Mouse (Mus musculus): ENCODE results near the gene Dnm2.

Gene Dnm2

DNA sequence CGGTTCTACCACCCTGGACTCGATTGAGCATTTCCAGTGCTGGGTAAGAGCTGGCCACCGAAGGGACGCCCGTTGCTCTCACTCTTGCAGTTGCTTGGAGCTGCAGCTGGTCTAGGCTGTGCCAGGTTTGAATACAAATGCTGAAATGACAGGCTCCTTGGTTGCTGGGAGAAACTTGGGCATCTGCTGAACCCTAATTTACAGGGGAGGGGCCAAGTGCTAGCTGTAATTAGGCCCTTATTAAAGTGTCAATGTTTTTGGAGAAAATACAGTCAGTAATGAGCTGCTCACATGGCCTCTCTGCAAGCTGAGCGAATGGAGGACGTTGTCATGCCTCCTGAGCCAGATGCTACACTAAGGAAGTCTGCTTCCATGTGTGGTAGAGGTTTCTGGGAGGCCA lies 6.0 kb downstream of the Dnm2 start:
- DNase-seq (ENCODE audit: low read depth, low spot score), result peak; percentile 45

- DNase-seq (ENCODE audit: low read depth, low spot score), result no peak
These were observed 7.4 kb downstream of the Dnm2 start for GRCm38 (mm10) chr9:21432066-21432465.

GRCm38 (mm10) chr9:21433766-21434165 lies 9.1 kb downstream of the Dnm2 start:
- no peak for DNase-seq (ENCODE audit: low read depth, low spot score)

GRCm38 (mm10) chr9:21434410-21434809 lies 9.7 kb downstream of the Dnm2 start:
- no peak for DNase-seq (ENCODE audit: low read depth, low spot score)

GRCm38 (mm10) chr9:21435777-21436635 lies 11.3 kb downstream of the Dnm2 start:
- no peak for DNase-seq (ENCODE audit: low read depth, low spot score)

DNA sequence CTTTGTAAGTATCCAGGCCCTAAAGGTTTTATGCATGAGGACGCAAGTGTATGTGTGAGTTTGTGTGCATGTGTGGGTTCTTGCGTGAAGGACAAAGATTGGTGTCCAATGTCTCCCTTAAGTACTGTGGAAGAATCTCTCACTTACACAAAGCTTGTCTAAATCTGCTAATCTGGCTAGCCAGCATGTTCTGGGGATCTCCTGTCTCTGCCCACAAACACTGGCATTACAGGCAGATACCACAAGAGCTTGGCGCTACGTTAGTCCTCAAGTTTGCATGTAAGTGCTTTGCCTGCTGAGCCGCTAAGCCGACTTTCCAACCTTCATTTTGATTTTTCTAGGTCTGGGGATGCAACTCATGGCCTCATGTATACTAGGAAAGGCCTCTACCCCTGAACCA lies 12.9 kb downstream of the Dnm2 start:
- no peak for DNase-seq (ENCODE audit: low read depth, low spot score)

DNA sequence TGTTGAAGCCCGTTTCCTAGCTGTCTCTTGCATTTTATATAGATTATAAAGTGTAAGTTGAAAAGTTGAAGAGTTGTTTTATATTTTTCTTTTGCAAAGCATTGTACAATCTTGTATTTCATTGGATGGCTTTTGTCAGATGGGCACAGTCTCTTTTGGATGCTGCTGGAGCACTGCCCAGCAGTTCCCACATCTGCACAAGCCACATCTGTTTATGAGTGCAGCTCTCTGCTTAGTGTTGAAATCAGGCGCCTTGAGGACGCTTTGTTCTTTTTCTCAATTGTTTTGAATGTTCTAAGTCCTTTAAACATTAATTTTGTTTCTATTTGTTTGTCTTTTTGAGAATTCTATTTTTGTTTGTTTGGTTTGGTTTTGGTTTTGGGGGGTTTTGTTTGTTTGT lies 13.5 kb downstream of the Dnm2 start:
- DNase-seq (ENCODE audit: low read depth, low spot score), result no peak

DNA sequence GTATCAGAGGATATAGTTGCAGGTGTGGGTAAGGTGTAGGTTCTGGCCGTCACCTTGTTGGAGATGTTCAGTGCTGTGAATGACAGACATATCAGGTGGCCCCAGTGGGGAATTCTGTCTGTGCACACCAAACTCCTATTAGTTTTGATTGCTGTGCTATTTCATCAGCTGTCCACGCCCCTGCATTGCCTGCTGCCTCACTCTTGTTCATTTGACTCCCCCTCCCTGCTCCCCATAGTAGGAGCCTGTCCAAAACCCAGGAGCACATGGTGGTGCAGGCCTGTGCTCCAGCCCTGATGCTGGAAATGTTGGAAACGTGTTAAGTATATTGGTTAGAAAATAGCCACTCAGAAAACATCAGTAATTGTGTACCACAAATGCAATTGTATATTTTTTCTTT lies 14.7 kb downstream of the Dnm2 start:
- no peak for DNase-seq (ENCODE audit: low read depth, low spot score)

GRCm38 (mm10) chr9:21439914-21440313 lies 15.2 kb downstream of the Dnm2 start:
- no peak for DNase-seq (ENCODE audit: low read depth, low spot score)

GRCm38 (mm10) chr9:21440387-21440786 lies 15.7 kb downstream of the Dnm2 start:
- DNase-seq (ENCODE audit: low read depth, low spot score), result no peak

- DNase-seq (ENCODE audit: low read depth, low spot score), result no peak
These were observed 19.1 kb downstream of the Dnm2 start for GRCm38 (mm10) chr9:21443853-21444252.

DNA sequence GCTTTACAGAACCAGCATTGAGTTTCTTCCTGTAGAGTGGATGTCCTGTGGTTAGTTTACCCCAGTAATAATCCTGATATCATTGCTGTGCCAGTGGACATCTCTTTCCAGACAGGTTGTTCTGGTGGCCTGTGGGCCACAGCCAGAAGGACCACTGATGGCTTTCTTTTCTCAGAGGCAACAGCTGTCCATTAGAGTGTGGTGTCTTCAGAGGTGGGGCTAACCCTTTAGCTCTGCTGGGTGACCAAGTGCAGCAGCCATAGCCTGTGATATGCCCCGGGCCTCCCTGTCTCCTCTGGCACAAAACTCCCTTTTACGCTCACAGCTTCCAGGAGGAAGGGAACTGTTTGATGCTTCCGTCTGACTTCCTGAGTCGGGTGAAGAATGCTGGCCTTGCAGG lies 19.9 kb downstream of the Dnm2 start:
- no peak for DNase-seq (ENCODE audit: low read depth, low spot score)

DNA sequence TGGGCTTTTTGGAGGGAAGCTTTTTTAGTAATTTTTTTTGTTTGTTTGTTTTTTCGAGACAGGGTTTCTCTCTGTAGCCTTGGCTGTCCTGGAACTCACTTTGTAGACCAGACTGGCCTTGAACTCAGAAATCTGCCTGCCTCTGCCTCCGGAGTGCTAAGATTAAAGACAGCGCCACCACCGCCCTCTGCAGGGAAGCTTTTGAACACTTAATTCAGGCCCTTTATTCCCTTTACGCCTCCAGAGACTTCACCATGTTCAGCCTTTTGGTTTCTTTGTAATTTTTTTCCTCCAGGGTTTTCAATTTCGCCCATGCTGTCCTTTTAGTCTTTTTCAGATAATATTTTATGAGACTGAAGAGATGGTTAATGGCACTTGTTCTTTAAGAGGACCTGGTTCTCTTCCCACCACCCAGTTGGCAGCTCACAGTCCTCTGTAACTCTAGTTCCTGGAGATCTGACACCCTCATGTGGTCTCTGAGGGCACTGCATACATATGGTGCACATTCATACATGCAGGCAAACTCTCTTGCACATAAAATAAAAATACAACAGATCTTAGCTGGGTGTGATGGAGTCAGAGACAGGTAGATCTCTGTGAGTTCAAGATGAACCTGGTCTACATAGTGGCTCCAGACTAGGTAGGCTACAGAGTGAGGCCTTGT lies 20.5 kb downstream of the Dnm2 start:
- no peak for DNase-seq (ENCODE audit: low read depth, low spot score)

GRCm38 (mm10) chr9:21447778-21448177 lies 23.1 kb downstream of the Dnm2 start:
- DNase-seq (ENCODE audit: low read depth, low spot score), result no peak

GRCm38 (mm10) chr9:21449710-21450109 lies 25.0 kb downstream of the Dnm2 start:
- DNase-seq (ENCODE audit: low read depth, low spot score), result no peak

- DNase-seq (ENCODE audit: low read depth, low spot score), result no peak
These were observed 25.6 kb downstream of the Dnm2 start for GRCm38 (mm10) chr9:21450270-21450669.

DNA sequence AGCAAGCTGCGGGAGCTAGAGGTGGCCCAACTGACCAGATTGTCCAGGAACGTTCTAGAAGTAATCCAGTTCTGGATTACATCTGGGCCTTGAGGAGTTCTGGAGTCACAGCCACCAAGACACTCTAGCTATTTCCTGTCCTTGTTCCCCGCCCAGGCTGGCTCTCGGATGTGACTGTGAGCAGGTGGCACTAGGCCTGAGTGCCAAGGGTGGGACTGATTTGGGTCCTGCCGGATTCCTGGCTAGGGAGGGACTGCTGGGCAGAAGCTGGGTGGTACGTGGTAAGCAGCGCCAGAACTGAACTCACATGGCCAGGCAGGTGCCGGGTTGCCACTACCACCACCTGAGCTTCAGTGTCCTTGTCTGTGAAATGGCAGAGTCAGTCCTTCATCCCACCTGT lies 26.7 kb downstream of the Dnm2 start:
- no peak for DNase-seq (ENCODE audit: low read depth, low spot score)

DNA sequence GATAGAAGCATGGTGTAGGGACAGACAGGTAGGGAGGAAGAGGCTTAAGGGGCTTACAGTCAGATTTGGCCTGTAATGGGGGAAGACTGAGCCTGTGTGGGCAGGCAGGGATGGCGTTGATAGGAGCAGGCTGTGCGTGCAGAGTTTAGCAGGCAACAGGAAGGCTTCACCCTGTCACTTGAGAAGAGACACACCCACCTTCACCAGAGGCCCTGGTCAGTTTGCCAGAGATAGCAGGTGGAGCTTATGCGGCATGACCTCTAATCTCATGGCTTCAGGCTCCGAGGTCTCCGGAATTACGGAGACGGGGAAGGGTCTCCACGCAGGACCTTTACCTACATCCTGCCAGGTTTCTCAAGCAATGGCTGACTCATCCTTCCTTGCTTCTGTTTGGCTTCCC lies 27.2 kb downstream of the Dnm2 start:
- DNase-seq (ENCODE audit: low read depth, low spot score), result no peak

DNA sequence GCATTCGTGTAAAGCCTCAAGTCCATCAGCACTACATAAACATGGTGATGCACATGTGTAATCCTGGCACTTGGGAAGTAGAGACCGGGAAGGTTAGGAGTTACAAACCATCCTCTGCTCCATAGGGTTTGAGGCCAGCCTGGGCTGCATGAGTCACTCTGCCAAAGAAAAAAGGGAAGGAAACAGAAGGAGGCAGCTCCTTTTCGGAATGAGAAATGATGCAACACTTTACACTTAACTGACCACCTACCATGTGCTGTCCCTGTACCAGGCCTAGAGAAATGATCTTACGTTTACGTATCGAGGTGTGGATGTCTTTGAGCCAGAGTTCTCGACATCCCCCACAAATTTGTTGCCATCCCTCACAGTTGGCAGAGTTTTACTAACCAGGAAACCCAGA lies 28.3 kb downstream of the Dnm2 start:
- no peak for DNase-seq (ENCODE audit: low read depth, low spot score)

DNA sequence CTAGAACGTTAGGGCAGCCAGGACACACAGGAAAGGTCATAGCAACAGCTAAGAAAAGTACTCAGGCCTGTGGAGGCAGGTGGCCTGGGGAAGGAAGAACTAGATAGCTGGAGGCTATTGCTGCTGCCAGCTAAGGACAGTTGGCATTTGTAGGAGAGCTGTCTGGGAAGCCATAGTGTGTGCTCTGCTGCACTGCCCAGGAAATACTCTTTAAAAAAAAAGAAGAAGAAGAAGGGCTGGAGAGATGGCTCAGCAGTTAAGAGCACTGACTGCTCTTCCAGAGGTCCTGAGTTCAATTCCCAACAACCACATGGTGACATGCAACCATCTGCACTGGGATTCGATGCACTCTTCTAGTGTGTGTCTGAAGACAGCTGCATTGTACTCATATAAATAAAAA lies 28.8 kb downstream of the Dnm2 start:
- no peak for DNase-seq (ENCODE audit: low read depth, low spot score)

GRCm38 (mm10) chr9:21454556-21454955 lies 29.8 kb downstream of the Dnm2 start:
- DNase-seq (ENCODE audit: low read depth, low spot score), result no peak

GRCm38 (mm10) chr9:21455103-21455770 lies 30.5 kb downstream of the Dnm2 start:
- no peak for DNase-seq (ENCODE audit: low read depth, low spot score)

Data from brain, embryonic 18.5 days (tissue).